Mouse (Mus musculus) heart, embryonic 10.5 days (tissue): Measurements from ENCODE around the gene Cuedc2. TPM values are rescaled to one million over a fixed set of nuclear protein-coding genes. Genes with fewer than 3 reads are reported as not detected.

Experiments
- DNase-seq: peaks from one replicate; pipeline ENCODE4 v3.0.0-alpha.2; 2017; ENCODE audit warnings: low spot score
- H3K27ac ChIP-seq: fragments of 300-500 bp; sonication (generic); 2 replicates; pipeline ENCODE4 v1.5.1; 2016; ENCODE audit warnings: mild to moderate bottlenecking
- H3K27me3 ChIP-seq: fragments of 300-500 bp; sonication (generic); 2 replicates; pipeline ENCODE4 v1.6.1; 2016; ENCODE audit warnings: mild to moderate bottlenecking; ENCODE audit not compliant: poor library complexity, insufficient read depth, severe bottlenecking
- H3K36me3 ChIP-seq: fragments of 300-500 bp; sonication (generic); 2 replicates; pipeline ENCODE4 v1.6.1; 2016; ENCODE audit warnings: mild to moderate bottlenecking, moderate library complexity
- H3K4me1 ChIP-seq: fragments of 300-500 bp; sonication (generic); 2 replicates; pipeline ENCODE4 v1.6.1; 2016; ENCODE audit warnings: mild to moderate bottlenecking
- H3K4me3 ChIP-seq: fragments of 300-500 bp; sonication (generic); 2 replicates; pipeline ENCODE4 v1.5.1; 2016; ENCODE audit warnings: mild to moderate bottlenecking, moderate library complexity
- H3K9me3 ChIP-seq: fragments of 300-500 bp; sonication (generic); 2 replicates; pipeline ENCODE4 v1.6.1; 2016; ENCODE audit warnings: mild to moderate bottlenecking, moderate library complexity
- WGBS: fragments of 180-500 bp; shearing (Covaris S2); methylation state at CpG from one replicate; pipeline ENCODE4 v1.1.7; 2016; 5-methylcytosine and 5-hydroxymethylcytosine counted together
- polyA plus RNA-seq: library from polyadenylated mRNA; unstranded; fragments of >200 nt; fragmentation: Nextera tagmentation; extraction: Ambion mirVana; gene quantifications from 2 replicates; pipeline ENCODE4 v1.2.1, GENCODE M21; 2016

Gene Cuedc2
- polyA plus RNA-seq, 1 experiment from 2014 or later: 153 TPM

- Histone ChIP-seq H3K9me3 (no peaks in the 10 kb centered on the region), H3K4me1 (peaks cover 58% of the 10 kb centered on the region), H3K36me3 (peaks cover 36% of the 10 kb centered on the region), H3K27ac (peak overlapping the region; percentile 59), H3K27me3 (peaks cover 99% of the 10 kb centered on the region), H3K4me3 (peak overlapping the region; percentile 31)
- DNase-seq: no peak
- 13% methylated on average over 18 of the region's 18 CpGs for WGBS
Observed at GRCm38 (mm10) chr19:46314151-46314601, 24.3 kb downstream of the Cuedc2 start.

DNA sequence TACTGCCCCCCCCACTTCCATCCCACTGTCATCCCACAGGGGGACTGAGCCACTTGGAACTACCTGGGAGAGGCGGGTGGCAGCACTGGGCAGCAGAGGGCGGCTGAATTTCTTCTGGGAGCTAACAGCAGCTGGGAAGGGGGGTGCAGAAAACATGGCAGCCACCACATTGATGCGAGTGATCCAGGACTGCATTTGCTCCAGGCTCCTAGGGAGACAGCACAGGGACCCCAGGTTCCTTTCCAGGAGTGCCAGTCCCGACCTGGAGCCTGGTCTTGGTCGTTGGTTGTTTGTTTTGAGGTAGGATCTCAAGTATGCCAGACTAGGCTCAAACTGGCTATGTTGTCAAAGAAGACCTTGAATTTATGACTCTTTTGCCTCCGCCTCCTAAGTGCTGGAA lies 24.9 kb downstream of the Cuedc2 start:
- WGBS: 65% methylated on average over 6 of the region's 6 CpGs
- Histone ChIP-seq H3K4me3 (no peak overlapping the region), H3K36me3 (peaks cover 36% of the 10 kb centered on the region), H3K27ac (0 out of 2 replicates have a peak overlapping the region, but pooled peaks have one; percentile 59), H3K4me1 (peaks cover 58% of the 10 kb centered on the region), H3K9me3 (no peaks in the 10 kb centered on the region), H3K27me3 (peaks cover 98% of the 10 kb centered on the region)
- DNase-seq: no peak

DNA sequence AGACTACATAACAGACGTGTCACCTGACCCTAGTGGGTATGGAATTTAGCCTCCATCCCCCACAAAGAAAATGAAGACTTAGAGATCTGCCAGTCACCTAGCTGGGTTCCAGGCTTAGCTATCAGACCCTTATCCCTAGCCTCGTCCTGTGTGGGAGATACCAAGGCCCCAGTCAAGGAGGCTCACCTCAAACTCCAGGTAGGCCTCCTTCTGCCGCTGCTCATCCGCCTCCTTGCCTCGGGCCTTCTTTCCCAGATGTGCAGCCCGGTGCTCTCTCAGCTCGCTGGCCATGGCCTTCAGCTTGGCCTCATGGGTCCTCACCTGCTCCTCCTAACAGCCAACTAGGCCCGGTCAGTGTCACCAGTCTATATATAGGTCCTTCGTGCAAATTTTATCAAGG lies 25.4 kb downstream of the Cuedc2 start:
- Histone ChIP-seq H3K27ac (no peak overlapping the region), H3K36me3 (peaks cover 40% of the 10 kb centered on the region), H3K27me3 (peaks cover 98% of the 10 kb centered on the region), H3K4me1 (peaks cover 60% of the 10 kb centered on the region), H3K4me3 (no peak overlapping the region), H3K9me3 (no peaks in the 10 kb centered on the region)
- WGBS: 64% methylated on average over 9 of the region's 9 CpGs
- DNase-seq: no peak

GRCm38 (mm10) chr19:46312566-46312965 lies 25.9 kb downstream of the Cuedc2 start:
- Histone ChIP-seq H3K4me1 (peaks cover 54% of the 10 kb centered on the region), H3K27ac (no peak overlapping the region), H3K4me3 (no peak overlapping the region), H3K9me3 (no peaks in the 10 kb centered on the region), H3K36me3 (peaks cover 45% of the 10 kb centered on the region), H3K27me3 (peaks cover 98% of the 10 kb centered on the region)
- DNase-seq: no peak
- 92% methylated on average over 21 of the region's 21 CpGs for WGBS

DNA sequence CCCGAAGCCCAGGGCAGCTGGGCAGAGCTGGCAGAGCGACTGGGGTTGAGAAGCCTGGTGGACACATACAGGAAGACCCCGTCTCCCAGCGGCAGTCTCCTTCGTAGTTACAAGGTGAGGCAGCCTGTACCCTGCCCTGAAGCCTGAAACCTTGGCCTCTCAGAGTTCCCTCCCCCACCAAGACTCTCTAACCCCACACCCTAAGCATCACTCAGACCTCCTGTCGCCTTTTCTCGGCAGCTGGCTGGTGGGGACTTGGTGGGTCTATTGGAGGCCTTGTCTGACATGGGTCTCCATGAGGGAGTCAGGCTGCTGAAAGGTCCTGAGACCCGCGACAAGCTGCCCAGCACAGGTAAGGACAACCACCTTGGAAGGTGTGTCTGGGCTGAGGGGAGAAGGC lies 27.2 kb downstream of the Cuedc2 start:
- Histone ChIP-seq H3K27me3 (peaks cover 98% of the 10 kb centered on the region), H3K4me1 (peaks cover 51% of the 10 kb centered on the region), H3K9me3 (no peaks in the 10 kb centered on the region), H3K36me3 (peaks cover 47% of the 10 kb centered on the region), H3K4me3 (no peak overlapping the region), H3K27ac (no peak overlapping the region)
- 83% methylated on average over 9 of the region's 9 CpGs for WGBS
- no peak for DNase-seq

DNA sequence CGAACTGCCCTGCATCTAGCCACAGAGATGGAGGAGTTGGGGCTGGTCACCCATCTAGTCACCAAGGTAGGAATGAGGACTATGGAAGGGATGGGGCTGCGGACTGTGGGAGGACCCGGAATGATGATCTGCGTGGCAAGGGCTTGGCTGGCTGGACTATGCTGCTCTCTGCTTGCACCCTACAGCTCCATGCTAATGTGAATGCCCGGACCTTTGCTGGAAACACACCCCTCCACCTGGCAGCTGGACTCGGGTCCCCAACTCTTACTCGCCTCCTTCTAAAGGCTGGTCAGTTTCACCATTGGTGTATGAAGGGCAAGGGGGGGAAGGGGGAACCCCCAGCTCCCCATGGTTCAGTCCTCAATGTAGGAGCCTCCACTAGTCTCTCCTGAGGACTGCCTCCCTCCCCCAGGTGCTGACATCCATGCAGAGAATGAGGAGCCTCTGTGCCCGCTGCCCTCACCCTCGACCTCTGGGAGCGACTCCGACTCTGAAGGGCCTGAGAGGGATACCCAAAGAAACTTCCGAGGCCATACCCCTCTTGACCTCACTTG lies 28.1 kb downstream of the Cuedc2 start:
- H3K36me3 ChIP-seq: peaks cover 47% of the 10 kb centered on the region
- no peaks in the 10 kb centered on the region for H3K9me3 ChIP-seq
- no peak for DNase-seq
- no peak overlapping the region for H3K27ac ChIP-seq
- peaks cover 95% of the 10 kb centered on the region for H3K27me3 ChIP-seq
- no peak overlapping the region for H3K4me3 ChIP-seq
- peaks cover 49% of the 10 kb centered on the region for H3K4me1 ChIP-seq
- 86% methylated on average over 12 of the region's 12 CpGs for WGBS

DNA sequence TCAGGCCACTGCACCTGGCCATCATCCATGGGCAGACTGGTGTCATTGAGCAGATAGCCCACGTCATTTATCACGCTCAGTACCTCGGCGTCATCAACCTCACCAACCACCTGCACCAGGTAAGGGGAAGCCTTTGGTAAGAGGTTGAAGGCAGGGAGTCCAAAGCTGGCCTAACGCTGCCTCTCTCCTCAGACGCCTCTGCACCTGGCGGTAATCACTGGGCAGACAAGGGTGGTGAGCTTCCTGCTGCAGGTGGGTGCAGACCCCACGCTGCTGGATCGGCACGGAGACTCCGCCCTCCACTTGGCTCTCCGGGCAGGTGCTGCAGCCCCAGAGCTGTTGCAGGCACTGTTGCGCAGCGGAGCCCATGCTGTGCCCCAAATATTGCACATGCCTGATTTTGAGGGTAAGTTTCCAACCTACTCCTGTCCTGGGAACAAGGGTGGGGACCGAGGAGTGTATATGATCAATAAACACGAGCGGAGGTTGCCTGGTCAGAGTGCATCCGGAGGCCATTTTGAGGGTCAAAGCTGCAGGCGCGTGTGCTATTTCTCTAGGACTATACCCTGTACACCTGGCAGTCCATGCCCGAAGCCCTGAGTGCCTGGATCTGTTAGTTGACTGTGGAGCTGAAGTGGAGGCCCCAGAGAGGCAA lies 28.7 kb downstream of the Cuedc2 start:
- Histone ChIP-seq H3K27me3 (peaks cover 89% of the 10 kb centered on the region), H3K4me3 (no peak overlapping the region), H3K4me1 (peaks cover 48% of the 10 kb centered on the region), H3K36me3 (peaks cover 47% of the 10 kb centered on the region), H3K27ac (no peak overlapping the region), H3K9me3 (no peaks in the 10 kb centered on the region)
- no peak for DNase-seq
- 76% methylated on average over 21 of the region's 21 CpGs for WGBS

- H3K27me3 ChIP-seq: peaks cover 80% of the 10 kb centered on the region
Observed at GRCm38 (mm10) chr19:46308706-46309435, 29.6 kb downstream of the Cuedc2 start.

DNA sequence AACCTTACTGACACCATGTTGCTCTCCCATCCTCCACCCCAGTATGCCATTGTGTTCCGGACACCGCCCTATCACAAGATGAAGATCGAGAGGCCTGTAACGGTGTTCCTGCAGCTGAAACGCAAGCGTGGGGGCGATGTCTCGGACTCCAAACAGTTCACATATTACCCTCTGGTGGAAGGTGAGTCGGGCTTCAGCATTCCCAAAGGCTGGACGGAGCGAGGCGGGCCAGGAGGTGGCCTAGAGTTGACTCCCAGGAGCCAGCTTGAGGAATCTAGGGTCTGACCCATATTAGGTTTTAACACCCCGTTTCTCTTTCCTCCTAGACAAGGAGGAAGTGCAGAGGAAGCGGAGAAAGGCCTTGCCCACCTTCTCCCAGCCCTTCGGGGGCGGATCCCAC lies 30.2 kb downstream of the Cuedc2 start:
- 52% methylated on average over 16 of the region's 16 CpGs for WGBS
- H3K36me3 ChIP-seq: peaks cover 46% of the 10 kb centered on the region
- no peak for DNase-seq
- H3K9me3 ChIP-seq: no peaks in the 10 kb centered on the region
- peaks cover 46% of the 10 kb centered on the region for H3K4me1 ChIP-seq
- H3K27ac ChIP-seq: peak overlapping the region; percentile 62; the same call in 1 of the 2 replicates
- peaks cover 75% of the 10 kb centered on the region for H3K27me3 ChIP-seq
- H3K4me3 ChIP-seq: peak overlapping the region; percentile 59

More at GRCm38 (mm10) chr19:46308706-46309435, 29.6 kb downstream of the Cuedc2 start:
- Histone ChIP-seq H3K36me3 (peaks cover 47% of the 10 kb centered on the region), H3K9me3 (no peaks in the 10 kb centered on the region), H3K27ac (peak overlapping the region; percentile 62; the same call in 1 of the 2 replicates), H3K4me1 (peaks cover 48% of the 10 kb centered on the region), H3K4me3 (peak overlapping the region; percentile 59)
- peak; percentile 93 for DNase-seq
- 1% methylated on average over 47 of the region's 47 CpGs for WGBS

GRCm38 (mm10) chr19:46307781-46308180 lies 30.7 kb downstream of the Cuedc2 start:
- Histone ChIP-seq H3K36me3 (peaks cover 43% of the 10 kb centered on the region), H3K4me1 (peaks cover 41% of the 10 kb centered on the region), H3K9me3 (no peaks in the 10 kb centered on the region), H3K4me3 (no peak overlapping the region), H3K27ac (no peak overlapping the region), H3K27me3 (peaks cover 69% of the 10 kb centered on the region)
- WGBS: 69% methylated on average over 16 of the region's 16 CpGs
- no peak for DNase-seq

GRCm38 (mm10) chr19:46306751-46307289 lies 31.7 kb downstream of the Cuedc2 start:
- no peaks in the 10 kb centered on the region for H3K9me3 ChIP-seq
- H3K4me3 ChIP-seq: no peak overlapping the region
- H3K27ac ChIP-seq: no peak overlapping the region
- peaks cover 60% of the 10 kb centered on the region for H3K27me3 ChIP-seq
- peaks cover 45% of the 10 kb centered on the region for H3K4me1 ChIP-seq
- DNase-seq: peak; percentile 74
- H3K36me3 ChIP-seq: peaks cover 36% of the 10 kb centered on the region
- WGBS: 82% methylated on average over 9 of the region's 9 CpGs

GRCm38 (mm10) chr19:46306268-46306610 lies 32.3 kb downstream of the Cuedc2 start:
- peak; percentile 67 for DNase-seq
- peaks cover 57% of the 10 kb centered on the region for H3K27me3 ChIP-seq
- H3K9me3 ChIP-seq: no peaks in the 10 kb centered on the region
- peaks cover 45% of the 10 kb centered on the region for H3K4me1 ChIP-seq
- H3K4me3 ChIP-seq: peak overlapping the region; percentile 86
- WGBS: 44% methylated on average over 5 of the region's 5 CpGs
- peaks cover 30% of the 10 kb centered on the region for H3K36me3 ChIP-seq
- H3K27ac ChIP-seq: peak overlapping the region; percentile 88
